Mouse (Mus musculus) kidney, postnatal 36 days (tissue): ENCODE data around the gene Gyg.

Experiments
- DNase-seq, 2 experiments: peaks; one replicate each; pipeline ENCODE4 v3.0.0; 2021 to 2022; ENCODE audit warnings: mixed read lengths in 2 of 2

The Gyg gene

GRCm38 (mm10) chr3:20154531-20155367, at the start of gene Gyg:
Gene Gyg, minus strand, starts transcription at chr3:20155317.
- DNase-seq = peak; percentile 60 to 80

- DNase-seq = peak; percentile 33 to 79
Observed at GRCm38 (mm10) chr3:20198869-20199268, 43.8 kb upstream of the Gyg start.

GRCm38 (mm10) chr3:20197878-20198277, 42.8 kb upstream of the Gyg start:
- no peak for DNase-seq

GRCm38 (mm10) chr3:20188976-20189675, 34.0 kb upstream of the Gyg start:
- DNase-seq = no peak

GRCm38 (mm10) chr3:20172394-20172793, 17.3 kb upstream of the Gyg start:
- DNase-seq = no peak

- DNase-seq = no peak
Observed at GRCm38 (mm10) chr3:20167487-20167886, 12.4 kb upstream of the Gyg start.

- DNase-seq = no peak
Observed at GRCm38 (mm10) chr3:20155476-20155875, 359 bp upstream of the Gyg start.

- no peak for DNase-seq
Observed at GRCm38 (mm10) chr3:20151651-20152050, 3.5 kb downstream of the Gyg start.

GRCm38 (mm10) chr3:20150511-20150910, 4.6 kb downstream of the Gyg start:
- no peak for DNase-seq

- no peak for DNase-seq
Observed at GRCm38 (mm10) chr3:20147647-20148046, 7.5 kb downstream of the Gyg start.

GRCm38 (mm10) chr3:20146884-20147395, 8.2 kb downstream of the Gyg start:
- DNase-seq = no peak

- no peak for DNase-seq
Observed at GRCm38 (mm10) chr3:20145696-20146113, 9.4 kb downstream of the Gyg start.

- DNase-seq = no peak
Observed at GRCm38 (mm10) chr3:20144401-20144800, 10.7 kb downstream of the Gyg start.

GRCm38 (mm10) chr3:20143726-20144125, 11.4 kb downstream of the Gyg start:
- DNase-seq = no peak

- no peak for DNase-seq
Observed at GRCm38 (mm10) chr3:20142576-20142975, 12.5 kb downstream of the Gyg start.

- DNase-seq = no peak
Observed at GRCm38 (mm10) chr3:20142101-20142500, 13.0 kb downstream of the Gyg start.

GRCm38 (mm10) chr3:20141679-20142078, 13.4 kb downstream of the Gyg start:
- DNase-seq = no peak

- DNase-seq = no peak
Observed at GRCm38 (mm10) chr3:20141240-20141639, 13.9 kb downstream of the Gyg start.

- DNase-seq = no peak
Observed at GRCm38 (mm10) chr3:20136868-20137581, 18.1 kb downstream of the Gyg start.

- DNase-seq = no peak
Observed at GRCm38 (mm10) chr3:20134545-20134944, 20.6 kb downstream of the Gyg start.

GRCm38 (mm10) chr3:20133745-20134144, 21.4 kb downstream of the Gyg start:
- no peak for DNase-seq

- no peak for DNase-seq
Observed at GRCm38 (mm10) chr3:20132731-20133130, 22.4 kb downstream of the Gyg start.

GRCm38 (mm10) chr3:20131350-20131720, 23.8 kb downstream of the Gyg start:
- no peak for DNase-seq
